Mouse (Mus musculus) stomach, embryonic 15.5 days (tissue): ENCODE data around the gene Naa80. TPM values are rescaled to one million over a fixed set of nuclear protein-coding genes. Genes with fewer than 3 reads are reported as not detected.

ENCODE experiments used
- ATAC-seq: fragments of 200-750 bp; cut with Nextera tagmentation; 2 replicates; pipeline ENCODE4 v1.8.0; 2017; ENCODE audit warnings: low read depth, moderate number of reproducible peaks, moderate TSS enrichment; ENCODE audit not compliant: insufficient read depth, low FRiP score
- H3K27ac ChIP-seq: fragments of 300-500 bp; sonication (generic); 2 replicates; pipeline ENCODE4 v1.5.1; 2015; ENCODE audit warnings: mild to moderate bottlenecking, inconsistent platforms
- H3K27me3 ChIP-seq: fragments of 300-500 bp; sonication (generic); replicated peaks from 2 replicates; pipeline ENCODE4 v1.6.1; 2015; ENCODE audit warnings: inconsistent platforms
- H3K36me3 ChIP-seq: fragments of 300-500 bp; sonication (generic); 2 replicates; pipeline ENCODE4 v1.6.1; 2015; ENCODE audit warnings: inconsistent platforms
- H3K4me1 ChIP-seq: fragments of 300-500 bp; sonication (generic); 2 replicates; pipeline ENCODE4 v1.6.1; 2015; ENCODE audit warnings: inconsistent platforms
- H3K4me2 ChIP-seq: fragments of 300-500 bp; sonication (generic); 2 replicates; pipeline ENCODE4 v1.6.1; 2015; ENCODE audit warnings: mild to moderate bottlenecking, inconsistent platforms
- H3K4me3 ChIP-seq: fragments of 300-500 bp; sonication (generic); replicated peaks from 2 replicates; pipeline ENCODE4 v1.5.1; 2015; ENCODE audit warnings: inconsistent platforms
- H3K9ac ChIP-seq: fragments of 300-500 bp; sonication (generic); 2 replicates; pipeline ENCODE4 v1.6.1; 2015; ENCODE audit warnings: inconsistent platforms
- H3K9me3 ChIP-seq: fragments of 300-500 bp; sonication (generic); 2 replicates; pipeline ENCODE4 v1.6.1; 2016; ENCODE audit warnings: inconsistent platforms
- WGBS: fragments of 180-500 bp; shearing (Covaris S2); methylation state at CpG from one replicate; pipeline ENCODE4 v1.1.7; 2015; 5-methylcytosine and 5-hydroxymethylcytosine counted together
- polyA plus RNA-seq: library from polyadenylated mRNA; unstranded; fragments of >200 nt; fragmentation: Nextera tagmentation; extraction: Ambion mirVana; gene quantifications from 2 replicates; pipeline ENCODE4 v1.2.1, GENCODE M21; 2015

Naa80 gene
- polyA plus RNA-seq, 1 experiment from 2014 or later: 18.6 TPM

DNA sequence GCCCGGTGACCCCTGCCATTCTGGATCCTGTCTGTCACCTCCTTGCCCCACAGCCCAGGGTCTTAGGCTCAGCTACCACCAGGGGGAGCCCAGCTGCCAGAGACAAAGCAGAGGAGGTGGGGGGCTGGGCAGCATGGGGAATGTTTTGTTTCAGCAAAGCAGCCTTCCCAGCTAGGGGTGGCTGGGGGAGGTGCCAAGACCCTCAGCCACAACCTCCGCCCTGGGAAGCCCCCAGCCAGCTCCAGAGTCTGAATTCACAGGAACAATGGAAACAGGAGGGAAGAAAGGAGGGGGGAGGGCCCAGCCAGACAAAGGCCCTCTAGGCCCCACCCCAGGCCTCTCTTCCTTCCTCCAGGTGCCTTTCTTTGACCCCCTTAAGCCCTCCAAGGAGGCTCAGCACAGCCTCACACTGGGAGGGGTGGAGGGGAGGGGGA is 48.2 kb downstream of the Naa80 start:
- 17% methylated on average over 2 of the region's 2 CpGs for WGBS
- 0 out of 2 replicates have a peak overlapping the region, but pooled peaks have one; percentile 18 for H3K9ac ChIP-seq
- H3K36me3 ChIP-seq: 0 out of 2 replicates have a peak, but pooled peaks cover 9% of the 10 kb centered on the region
- no peaks in the 10 kb centered on the region for H3K27me3 ChIP-seq
- peak overlapping the region; percentile 31 for H3K4me2 ChIP-seq
- peak overlapping the region; percentile 69 for H3K27ac ChIP-seq
- no peak overlapping the region for H3K4me3 ChIP-seq
- peaks cover 72% of the 10 kb centered on the region for H3K4me1 ChIP-seq
- H3K9me3 ChIP-seq: no peaks in the 10 kb centered on the region
- peak; percentile 40 for ATAC-seq

DNA sequence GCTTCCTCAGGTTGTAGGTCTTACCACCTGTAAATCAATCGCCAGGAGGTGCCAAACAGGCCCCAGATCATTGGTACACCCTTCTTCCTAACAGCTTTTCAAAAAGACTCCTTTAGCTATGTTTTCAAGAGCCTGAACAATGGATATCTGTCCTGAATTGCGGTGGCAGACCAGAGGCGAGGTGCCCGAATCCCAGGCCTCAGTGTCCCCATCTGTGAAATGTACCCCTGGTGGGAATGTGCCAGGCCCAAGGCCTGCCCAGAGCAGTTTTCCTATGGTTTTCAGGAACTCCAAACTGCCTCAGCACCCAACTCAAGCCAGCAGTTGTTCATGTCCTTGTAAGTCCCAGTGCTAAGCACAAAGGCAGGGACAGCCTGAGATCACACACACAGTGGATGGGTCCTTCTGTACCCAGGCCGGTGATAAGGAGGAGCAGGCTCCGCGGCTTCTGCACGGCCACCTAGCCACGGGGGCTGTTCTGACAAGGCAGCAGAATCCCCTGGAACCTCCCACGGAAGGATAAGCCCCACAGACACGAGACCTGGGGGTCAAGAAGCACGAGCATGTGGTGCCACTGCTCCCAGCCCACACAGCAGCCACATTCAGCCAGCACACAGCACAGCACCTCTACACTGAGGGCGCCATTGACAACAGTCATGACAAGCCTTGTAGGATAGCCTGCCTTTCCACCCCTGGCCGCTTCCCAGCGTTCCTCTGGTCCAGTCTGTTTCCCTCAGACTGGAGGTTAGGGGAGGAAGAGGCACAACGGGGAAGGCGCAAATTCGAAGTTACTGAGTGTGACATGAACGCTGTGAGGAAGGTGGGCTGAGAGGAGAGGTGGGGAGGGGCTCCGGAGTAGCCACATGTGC is 48.9 kb downstream of the Naa80 start:
- no peaks in the 10 kb centered on the region for H3K9me3 ChIP-seq
- peaks cover 80% of the 10 kb centered on the region for H3K4me1 ChIP-seq
- 0 out of 2 replicates have a peak overlapping the region, but pooled peaks have one; percentile 18 for H3K9ac ChIP-seq
- no peaks in the 10 kb centered on the region for H3K27me3 ChIP-seq
- H3K27ac ChIP-seq: peak overlapping the region; percentile 69
- 41% methylated on average over 20 of the region's 20 CpGs for WGBS
- H3K4me2 ChIP-seq: peak overlapping the region; percentile 31; the same call in 1 of the 2 replicates
- H3K4me3 ChIP-seq: no peak overlapping the region
- no peak for ATAC-seq
- H3K36me3 ChIP-seq: 0 out of 2 replicates have a peak, but pooled peaks cover 9% of the 10 kb centered on the region

- 0 out of 2 replicates have a peak overlapping the region, but pooled peaks have one; percentile 8 for H3K4me3 ChIP-seq
- peaks cover 85% of the 10 kb centered on the region for H3K4me1 ChIP-seq
- no peaks in the 10 kb centered on the region for H3K9me3 ChIP-seq
- peak overlapping the region; percentile 31 for H3K4me2 ChIP-seq
- H3K36me3 ChIP-seq: 0 out of 2 replicates have a peak, but pooled peaks cover 9% of the 10 kb centered on the region
- H3K27ac ChIP-seq: peak overlapping the region; percentile 69
- H3K27me3 ChIP-seq: no peaks in the 10 kb centered on the region
- 43% methylated on average over 14 of the region's 15 CpGs for WGBS
- no peak overlapping the region for H3K9ac ChIP-seq
- ATAC-seq: no peak
Observed at GRCm38 (mm10) chr9:107628721-107629410, 50.2 kb downstream of the Naa80 start.

DNA sequence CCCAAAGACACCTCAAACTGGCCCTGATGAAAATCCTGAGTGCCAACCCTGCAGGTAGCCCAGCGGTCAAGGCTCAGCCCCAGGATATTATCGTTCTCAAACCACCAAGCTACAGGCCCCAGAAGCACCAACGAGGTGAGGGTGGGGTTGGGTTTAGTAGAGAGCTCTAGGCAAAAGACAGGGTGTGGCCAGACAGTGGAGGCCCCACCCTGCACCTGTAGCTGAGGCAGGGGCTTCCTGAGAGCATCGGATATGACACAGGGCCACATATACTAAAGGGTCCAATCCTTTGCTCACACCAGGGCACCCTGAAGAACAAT is 50.7 kb downstream of the Naa80 start:
- Histone ChIP-seq H3K27me3 (no peaks in the 10 kb centered on the region), H3K27ac (peak overlapping the region; percentile 69), H3K9me3 (no peaks in the 10 kb centered on the region), H3K36me3 (0 out of 2 replicates have a peak, but pooled peaks cover 9% of the 10 kb centered on the region), H3K4me1 (peaks cover 83% of the 10 kb centered on the region), H3K9ac (no peak overlapping the region), H3K4me3 (0 out of 2 replicates have a peak overlapping the region, but pooled peaks have one; percentile 8), H3K4me2 (peak overlapping the region; percentile 31; the same call in 1 of the 2 replicates)
- WGBS: 34% methylated on average over 4 of the region's 4 CpGs
- no peak for ATAC-seq

DNA sequence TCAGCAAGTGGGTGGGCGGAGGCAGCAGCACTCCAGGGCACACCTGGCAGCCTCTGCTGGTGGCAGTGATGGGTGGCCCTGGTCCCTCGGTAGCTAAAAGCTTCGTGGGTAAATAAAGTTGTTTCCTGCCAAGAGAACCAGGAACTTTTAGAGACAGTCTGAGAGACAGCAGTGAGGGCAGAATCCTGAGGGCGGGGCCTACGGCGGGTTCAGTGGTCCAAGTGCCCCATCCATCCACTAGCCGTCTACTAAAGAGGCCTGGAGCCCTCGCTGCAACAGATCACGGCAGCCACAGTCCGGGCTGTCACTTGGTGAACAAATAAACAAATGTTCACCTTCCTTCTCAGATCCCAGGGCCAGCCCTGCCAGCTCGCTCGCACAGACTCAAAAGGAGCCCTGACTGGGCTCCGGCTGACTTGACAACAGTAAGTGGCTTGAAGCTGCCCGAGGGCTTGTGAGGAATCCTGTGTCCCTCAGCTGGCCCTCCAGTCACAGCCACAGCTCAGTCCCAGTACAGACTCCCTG is 51.3 kb downstream of the Naa80 start:
- H3K9ac ChIP-seq: no peak overlapping the region
- no peak overlapping the region for H3K4me3 ChIP-seq
- no peak for ATAC-seq
- H3K4me2 ChIP-seq: peak overlapping the region; percentile 11
- no peaks in the 10 kb centered on the region for H3K9me3 ChIP-seq
- peaks cover 77% of the 10 kb centered on the region for H3K4me1 ChIP-seq
- no peaks in the 10 kb centered on the region for H3K27me3 ChIP-seq
- H3K36me3 ChIP-seq: 0 out of 2 replicates have a peak, but pooled peaks cover 9% of the 10 kb centered on the region
- 26% methylated on average over 14 of the region's 14 CpGs for WGBS
- H3K27ac ChIP-seq: peak overlapping the region; percentile 69

GRCm38 (mm10) chr9:107630576-107630975 is 51.9 kb downstream of the Naa80 start:
- Histone ChIP-seq H3K9ac (0 out of 2 replicates have a peak overlapping the region, but pooled peaks have one; percentile 25), H3K27me3 (no peaks in the 10 kb centered on the region)
- no peak for ATAC-seq

GRCm38 (mm10) chr9:107631311-107631826 is 52.7 kb downstream of the Naa80 start:
- no peaks in the 10 kb centered on the region for H3K27me3 ChIP-seq
- peak overlapping the region; percentile 96; the same call in 1 of the 2 replicates for H3K4me2 ChIP-seq
- peaks cover 75% of the 10 kb centered on the region for H3K4me1 ChIP-seq
- WGBS: 72% methylated on average over 9 of the region's 9 CpGs
- H3K9ac ChIP-seq: no peak overlapping the region
- H3K4me3 ChIP-seq: no peak overlapping the region
- no peak for ATAC-seq
- H3K36me3 ChIP-seq: 0 out of 2 replicates have a peak, but pooled peaks cover 3% of the 10 kb centered on the region
- peak overlapping the region; percentile 69; the same call in 1 of the 2 replicates for H3K27ac ChIP-seq
- no peaks in the 10 kb centered on the region for H3K9me3 ChIP-seq

More at GRCm38 (mm10) chr9:107630576-107630975, 51.9 kb downstream of the Naa80 start:
- H3K27ac ChIP-seq: peak overlapping the region; percentile 69
- 0 out of 2 replicates have a peak, but pooled peaks cover 4% of the 10 kb centered on the region for H3K36me3 ChIP-seq
- peaks cover 72% of the 10 kb centered on the region for H3K4me1 ChIP-seq
- WGBS: 8% methylated on average over 4 of the region's 4 CpGs
- peak overlapping the region; percentile 11 for H3K4me2 ChIP-seq
- H3K4me3 ChIP-seq: no peak overlapping the region
- H3K9me3 ChIP-seq: no peaks in the 10 kb centered on the region

DNA sequence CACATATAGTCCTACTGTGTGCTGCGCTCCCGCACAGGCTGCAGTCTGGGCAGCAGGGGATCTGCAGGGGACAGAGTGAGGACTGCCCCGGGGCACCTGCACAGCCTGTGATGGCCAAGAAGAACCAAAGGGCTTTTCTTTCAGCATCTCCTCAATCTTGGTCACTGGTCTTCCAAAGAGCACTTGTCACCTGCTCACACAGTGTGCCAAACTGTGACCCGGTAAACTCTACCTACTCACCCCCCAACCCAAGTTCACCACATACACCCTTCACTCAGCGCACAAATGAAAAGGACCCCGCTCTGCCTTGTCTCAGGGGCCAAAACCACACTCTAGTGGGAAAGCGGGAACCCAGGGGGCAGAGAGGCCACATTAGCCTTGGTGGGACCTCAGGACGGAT is 53.2 kb downstream of the Naa80 start:
- WGBS: 89% methylated on average over 8 of the region's 8 CpGs
- peaks cover 70% of the 10 kb centered on the region for H3K4me1 ChIP-seq
- H3K27ac ChIP-seq: peak overlapping the region; percentile 69; the same call in 1 of the 2 replicates
- no peaks in the 10 kb centered on the region for H3K27me3 ChIP-seq
- H3K9me3 ChIP-seq: no peaks in the 10 kb centered on the region
- peak overlapping the region; percentile 86; the same call in 1 of the 2 replicates for H3K4me3 ChIP-seq
- H3K4me2 ChIP-seq: peak overlapping the region; percentile 96; the same call in 1 of the 2 replicates
- no peak for ATAC-seq
- H3K9ac ChIP-seq: no peak overlapping the region
- H3K36me3 ChIP-seq: 0 out of 2 replicates have a peak, but pooled peaks cover 3% of the 10 kb centered on the region

DNA sequence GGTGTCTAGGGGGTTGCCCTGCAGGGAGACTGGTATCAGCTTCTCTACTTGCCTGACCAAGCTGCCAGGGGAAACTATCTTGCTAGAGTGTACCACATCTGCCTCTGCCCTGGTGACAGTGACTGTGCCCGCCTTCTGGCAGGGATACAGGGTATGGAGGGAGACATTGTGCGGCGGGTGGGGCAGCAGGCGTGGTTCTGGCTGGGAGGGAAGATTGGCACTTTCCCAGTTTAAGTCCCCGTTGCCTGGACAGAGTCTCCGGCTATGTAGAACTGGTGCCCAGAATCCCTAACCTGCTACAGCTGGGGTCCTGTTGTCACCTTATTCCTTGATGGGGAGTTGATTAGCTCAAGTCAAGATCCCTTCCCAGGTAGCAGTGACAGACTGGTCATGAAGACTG is 53.8 kb downstream of the Naa80 start:
- 0 out of 2 replicates have a peak, but pooled peaks cover 3% of the 10 kb centered on the region for H3K36me3 ChIP-seq
- H3K4me3 ChIP-seq: peak overlapping the region; percentile 86
- no peak for ATAC-seq
- no peaks in the 10 kb centered on the region for H3K27me3 ChIP-seq
- peak overlapping the region; percentile 96 for H3K4me2 ChIP-seq
- H3K9me3 ChIP-seq: no peaks in the 10 kb centered on the region
- 51% methylated on average over 6 of the region's 6 CpGs for WGBS
- H3K27ac ChIP-seq: peak overlapping the region; percentile 88
- peak overlapping the region; percentile 97; the same call in 1 of the 2 replicates for H3K9ac ChIP-seq
- peaks cover 64% of the 10 kb centered on the region for H3K4me1 ChIP-seq

GRCm38 (mm10) chr9:107633091-107633660 is 54.5 kb downstream of the Naa80 start:
- ATAC-seq: peak; percentile 28; the same call in 1 of the 2 replicates
- H3K4me1 ChIP-seq: peaks cover 57% of the 10 kb centered on the region

More at GRCm38 (mm10) chr9:107633091-107633660, 54.5 kb downstream of the Naa80 start:
- peak overlapping the region; percentile 96 for H3K4me2 ChIP-seq
- no peaks in the 10 kb centered on the region for H3K9me3 ChIP-seq
- 2% methylated on average over 33 of the region's 33 CpGs for WGBS
- H3K27me3 ChIP-seq: no peaks in the 10 kb centered on the region
- H3K9ac ChIP-seq: peak overlapping the region; percentile 97
- H3K36me3 ChIP-seq: 0 out of 2 replicates have a peak, but pooled peaks cover 3% of the 10 kb centered on the region
- H3K4me3 ChIP-seq: peak overlapping the region; percentile 86
- peak overlapping the region; percentile 88 for H3K27ac ChIP-seq
